Mouse (Mus musculus) lung, embryonic 14.5 days (tissue): ENCODE data around the gene Akt1s1. TPM values are rescaled to one million over a fixed set of nuclear protein-coding genes. Genes with fewer than 3 reads are reported as not detected.
A peak's percentile ranks its signal among the peaks of the same experiment; 100 is the strongest.

Experiments
- ATAC-seq: fragments of 200-750 bp; cut with Nextera tagmentation; 2 replicates; pipeline ENCODE4 v1.8.0; 2017; ENCODE audit warnings: mild to moderate bottlenecking, moderate TSS enrichment, moderate library complexity; ENCODE audit not compliant: insufficient read depth
- DNase-seq: peaks from one replicate; pipeline ENCODE4 v3.0.0-alpha.2; 2015
- H3K27ac ChIP-seq: fragments of 300-500 bp; sonication (generic); 2 replicates; pipeline ENCODE4 v1.5.1; 2014; ENCODE audit warnings: low read depth, mild to moderate bottlenecking, moderate library complexity
- H3K27me3 ChIP-seq: fragments of 300-500 bp; sonication (generic); 2 replicates; pipeline ENCODE4 v1.6.1; 2014; ENCODE audit warnings: low read length, control low read depth; ENCODE audit not compliant: insufficient read depth
- H3K36me3 ChIP-seq: fragments of 300-500 bp; sonication (generic); 2 replicates; pipeline ENCODE4 v1.6.1; 2014; ENCODE audit warnings: control low read depth; ENCODE audit not compliant: insufficient read depth
- H3K4me1 ChIP-seq: fragments of 300-500 bp; sonication (generic); 2 replicates; pipeline ENCODE4 v1.6.1; 2014; ENCODE audit warnings: antibody characterized with exemption, control low read depth; ENCODE audit not compliant: insufficient read depth
- H3K4me2 ChIP-seq: fragments of 300-500 bp; sonication (generic); 2 replicates; pipeline ENCODE4 v1.6.1; 2014; ENCODE audit warnings: mild to moderate bottlenecking
- H3K4me3 ChIP-seq: fragments of 300-500 bp; sonication (generic); 2 replicates; pipeline ENCODE4 v1.5.1; 2014; ENCODE audit warnings: low read depth, low read length
- H3K9ac ChIP-seq: fragments of 300-500 bp; sonication (generic); 2 replicates; pipeline ENCODE4 v1.6.1; 2014
- H3K9me3 ChIP-seq: fragments of 300-500 bp; sonication (generic); 2 replicates; pipeline ENCODE4 v1.6.1; 2016; ENCODE audit warnings: low read depth, low read length, control low read depth
- CTCF ChIP-seq: IDR thresholded peaks from 2 replicates; pipeline ENCODE4 v1.5.1; 2016; ENCODE audit warnings: antibody characterized with exemption, low read depth
- WGBS: fragments of 180-500 bp; shearing (Covaris S2); extraction: QIAGEN DNeasy Blood & Tissue Kit; methylation state at CpG from one replicate; pipeline ENCODE4 v1.1.7; 2014; 5-methylcytosine and 5-hydroxymethylcytosine counted together
- polyA plus RNA-seq: library from polyadenylated mRNA; unstranded; fragments of >200 nt; fragmentation: Nextera tagmentation; extraction: Ambion mirVana; gene quantifications from 2 replicates; pipeline ENCODE4 v1.2.1, GENCODE M21; 2014

The Akt1s1 gene
- polyA plus RNA-seq, 1 experiment from 2014 or later = 76.9 TPM

DNA sequence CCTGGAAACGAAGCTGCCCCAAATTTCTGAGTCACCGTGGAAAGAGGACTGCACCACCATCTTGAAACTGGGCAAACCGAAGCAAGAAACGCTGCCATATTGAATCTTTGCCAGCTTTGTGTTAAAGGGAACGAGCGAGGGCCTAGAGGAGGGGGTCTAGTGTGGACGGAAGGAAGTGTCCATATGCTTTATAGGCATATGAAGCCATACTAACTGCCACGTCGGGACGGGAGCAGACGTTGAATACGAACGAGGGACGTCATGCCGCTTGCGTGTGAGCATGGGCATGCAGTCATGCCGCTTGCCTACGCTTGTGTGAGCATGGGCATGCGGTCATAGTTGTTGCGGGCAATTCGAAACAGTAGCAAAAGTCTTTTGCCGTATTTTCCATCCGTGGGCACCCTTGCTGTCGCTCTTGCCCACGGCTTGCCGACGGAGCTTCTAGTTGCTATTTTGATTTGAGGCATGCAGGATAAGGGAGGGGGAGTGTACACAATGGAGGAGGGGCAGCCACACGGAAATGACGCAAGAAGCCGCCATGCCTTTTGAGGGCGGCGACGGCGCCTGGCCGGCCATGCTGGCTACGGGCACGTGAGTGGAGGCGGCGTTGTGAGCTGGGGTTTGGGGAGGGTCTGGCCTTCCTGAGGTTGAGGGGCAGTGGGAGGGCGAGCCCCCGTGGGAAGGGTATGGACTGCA lies 773 bp downstream of the Akt1s1 start:
- under 1% methylated on average over 41 of the region's 41 CpGs for WGBS
- ATAC-seq (peak; percentile 60), DNase-seq (peak; percentile 96)
- TF ChIP-seq CTCF = no peak
- Histone ChIP-seq H3K4me2 (peak overlapping the region; percentile 76), H3K9ac (peak overlapping the region; percentile 84), H3K27me3 (no peaks in the 10 kb centered on the region), H3K4me1 (peaks cover 17% of the 10 kb centered on the region), H3K4me3 (peak overlapping the region; percentile 83), H3K36me3 (peaks cover 48% of the 10 kb centered on the region), H3K9me3 (no peaks in the 10 kb centered on the region), H3K27ac (peak overlapping the region; percentile 98)

GRCm38 (mm10) chr7:44850146-44850545 lies 1.4 kb downstream of the Akt1s1 start:
- Histone ChIP-seq H3K4me1 (peaks cover 22% of the 10 kb centered on the region), H3K36me3 (peaks cover 42% of the 10 kb centered on the region), H3K9me3 (no peaks in the 10 kb centered on the region), H3K9ac (peak overlapping the region; percentile 84), H3K27me3 (no peaks in the 10 kb centered on the region), H3K4me3 (peak overlapping the region; percentile 83), H3K4me2 (peak overlapping the region; percentile 76), H3K27ac (peak overlapping the region; percentile 98)
- peak; percentile 52 for ATAC-seq
- under 1% methylated on average over 33 of the region's 33 CpGs for WGBS
- TF ChIP-seq CTCF = no peak
- peak; percentile 90 for DNase-seq

DNA sequence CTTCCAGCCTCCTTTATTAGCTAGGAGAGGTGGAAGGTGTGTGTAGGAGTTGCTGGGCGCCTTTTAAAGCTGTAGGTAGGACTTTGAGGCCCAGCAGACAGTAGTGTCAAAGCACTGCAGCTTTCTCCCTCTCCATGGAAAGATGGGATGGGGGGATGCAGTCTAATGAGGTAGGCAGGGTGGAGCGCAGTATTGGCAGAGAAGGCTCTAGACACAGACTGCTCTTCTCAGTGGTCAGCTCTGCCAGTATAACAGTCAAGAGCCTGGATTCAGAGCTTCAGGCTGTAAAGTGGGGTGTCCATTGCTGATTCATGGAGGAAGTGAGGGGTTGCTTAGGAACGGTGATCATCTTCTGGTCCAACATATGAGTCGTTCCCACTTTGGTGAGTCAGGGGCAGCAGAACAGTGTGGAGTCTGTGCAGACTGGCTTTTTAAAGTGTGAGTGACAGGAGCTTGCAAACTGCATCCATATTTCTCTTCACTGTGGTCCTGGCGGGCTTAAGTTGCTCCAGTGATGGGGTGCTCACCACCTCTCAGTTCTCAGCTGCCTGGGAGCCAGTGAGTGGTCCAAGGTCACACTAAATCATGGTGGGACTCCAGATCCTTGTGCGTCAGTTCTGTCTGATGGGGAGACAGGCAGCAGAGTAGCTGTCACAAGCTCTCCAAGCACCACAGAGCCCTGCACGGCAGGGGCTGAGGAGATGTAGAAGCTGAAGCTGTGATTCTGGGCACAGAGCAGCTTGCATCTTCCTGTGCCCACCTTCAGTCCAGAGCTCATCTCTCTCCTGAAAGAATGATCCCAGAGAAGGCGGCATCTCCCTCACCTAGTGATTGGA lies 2.2 kb downstream of the Akt1s1 start:
- 74% methylated on average over 8 of the region's 8 CpGs for WGBS
- H3K27ac ChIP-seq = peak overlapping the region; percentile 98; the same call in 1 of the 2 replicates
- peak overlapping the region; percentile 83 for H3K4me3 ChIP-seq
- no peak for DNase-seq
- H3K9me3 ChIP-seq = no peaks in the 10 kb centered on the region
- peaks cover 33% of the 10 kb centered on the region for H3K36me3 ChIP-seq
- H3K27me3 ChIP-seq = no peaks in the 10 kb centered on the region
- no peak for TF ChIP-seq CTCF
- H3K4me2 ChIP-seq = peak overlapping the region; percentile 76
- H3K4me1 ChIP-seq = peaks cover 24% of the 10 kb centered on the region
- peak overlapping the region; percentile 84 for H3K9ac ChIP-seq
- ATAC-seq = no peak

GRCm38 (mm10) chr7:44851625-44852234 lies 2.9 kb downstream of the Akt1s1 start:
- H3K4me3 ChIP-seq = no peak overlapping the region

DNA sequence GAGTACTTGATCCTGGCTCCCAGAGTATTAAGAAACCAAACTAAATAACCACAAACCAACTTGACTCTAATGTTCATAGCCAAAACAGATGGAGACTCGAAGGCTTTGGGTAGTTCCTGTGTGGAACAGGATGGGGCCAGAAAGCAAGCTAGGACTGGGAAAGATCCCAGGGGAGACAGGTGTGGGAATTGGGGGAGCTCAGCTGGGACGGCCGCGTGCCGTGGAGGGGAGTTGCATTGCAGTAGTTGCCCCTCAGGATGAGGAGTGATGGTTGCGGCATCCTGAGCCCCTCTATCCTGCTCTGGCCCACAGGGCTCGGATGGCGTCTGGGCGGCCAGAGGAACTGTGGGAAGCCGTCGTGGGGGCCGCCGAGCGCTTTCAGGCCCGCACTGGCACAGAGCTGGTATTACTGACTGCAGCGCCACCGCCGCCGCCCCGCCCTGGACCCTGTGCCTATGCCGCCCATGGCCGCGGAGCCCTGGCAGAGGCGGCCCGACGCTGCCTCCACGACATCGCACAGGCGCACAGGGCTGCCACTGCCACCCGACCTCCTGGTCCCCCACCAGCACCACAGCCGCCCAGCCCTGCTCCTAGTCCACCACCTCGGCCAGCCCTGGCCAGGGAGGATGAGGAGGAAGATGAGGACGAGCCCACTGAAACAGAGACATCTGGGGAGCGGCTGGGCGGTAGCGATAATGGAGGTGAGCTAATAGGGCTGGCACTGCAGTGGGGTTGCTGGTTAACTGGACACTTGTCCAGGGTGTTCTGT lies 3.7 kb downstream of the Akt1s1 start:
- Histone ChIP-seq H3K27me3 (no peaks in the 10 kb centered on the region), H3K36me3 (peaks cover 24% of the 10 kb centered on the region; the same call in 1 of the 2 replicates), H3K4me2 (no peak overlapping the region; the same call in 1 of the 2 replicates), H3K27ac (no peak overlapping the region), H3K4me3 (no peak overlapping the region), H3K4me1 (peaks cover 28% of the 10 kb centered on the region), H3K9me3 (no peaks in the 10 kb centered on the region), H3K9ac (no peak overlapping the region)
- DNase-seq (no peak), ATAC-seq (no peak)
- TF ChIP-seq CTCF = no peak
- WGBS = 90% methylated on average over 36 of the region's 36 CpGs

More at GRCm38 (mm10) chr7:44851625-44852234, 2.9 kb downstream of the Akt1s1 start:
- WGBS = 91% methylated on average over 12 of the region's 12 CpGs
- no peak for TF ChIP-seq CTCF
- peak overlapping the region; percentile 76; the same call in 1 of the 2 replicates for H3K4me2 ChIP-seq
- H3K9me3 ChIP-seq = no peaks in the 10 kb centered on the region
- H3K36me3 ChIP-seq = peaks cover 26% of the 10 kb centered on the region; the same call in 1 of the 2 replicates
- no peak overlapping the region for H3K27ac ChIP-seq
- no peak for ATAC-seq
- no peaks in the 10 kb centered on the region for H3K27me3 ChIP-seq
- no peak for DNase-seq
- peaks cover 28% of the 10 kb centered on the region for H3K4me1 ChIP-seq
- no peak overlapping the region for H3K9ac ChIP-seq

GRCm38 (mm10) chr7:44853065-44853464 lies 4.3 kb downstream of the Akt1s1 start:
- no peaks in the 10 kb centered on the region for H3K9me3 ChIP-seq
- WGBS = 98% methylated on average over 2 of the region's 2 CpGs
- H3K27ac ChIP-seq = no peak overlapping the region
- no peaks in the 10 kb centered on the region for H3K27me3 ChIP-seq
- H3K4me1 ChIP-seq = peaks cover 22% of the 10 kb centered on the region
- no peak for ATAC-seq
- peaks cover 24% of the 10 kb centered on the region; the same call in 1 of the 2 replicates for H3K36me3 ChIP-seq
- peak overlapping the region; percentile 92 for H3K4me2 ChIP-seq
- DNase-seq = no peak
- H3K4me3 ChIP-seq = no peak overlapping the region
- no peak for TF ChIP-seq CTCF
- H3K9ac ChIP-seq = no peak overlapping the region
